Mouse (Mus musculus): ENCODE measurements around the gene Lbh.

Lbh gene

GRCm38 (mm10) chr17:72977616-72978015 is 59.5 kb downstream of the Lbh start:
- no peak for DNase-seq

- no peak for DNase-seq
These were observed 64.1 kb downstream of the Lbh start for GRCm38 (mm10) chr17:72982156-72982555.

GRCm38 (mm10) chr17:72983471-72983870 is 65.4 kb downstream of the Lbh start:
- DNase-seq = no peak

- DNase-seq = no peak
These were observed 70.9 kb downstream of the Lbh start for GRCm38 (mm10) chr17:72989025-72989424.

All from thymus, postnatal 25 days (tissue).